ENCODE assay signal across 10 mouse cellular contexts in the genomic region with DNA sequence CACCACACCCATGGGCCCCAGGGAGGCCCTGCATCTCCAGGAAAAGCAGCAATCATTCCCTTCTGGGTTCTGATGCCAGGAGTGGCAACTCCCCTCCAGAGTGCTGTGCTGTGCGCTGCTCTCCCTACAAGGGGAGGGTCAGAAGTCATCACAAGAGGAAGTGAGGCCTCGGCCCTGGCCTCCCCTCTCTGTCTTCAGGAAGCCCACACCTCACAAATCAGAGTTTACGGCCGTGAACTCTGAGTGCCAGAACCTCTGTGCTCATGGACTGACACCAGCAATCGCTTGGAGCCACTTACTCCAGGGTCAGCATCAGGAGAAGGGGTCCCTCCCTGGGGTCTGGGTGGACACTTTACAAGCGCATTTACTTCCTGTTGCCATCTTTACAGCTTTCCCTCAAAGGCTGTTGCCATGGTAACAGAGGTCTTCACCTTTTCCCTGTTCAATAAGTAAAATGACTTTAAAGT. TPM values are rescaled to one million over a fixed set of nuclear protein-coding genes. Genes with fewer than 3 reads are reported as not detected.
DNase-seq lines count a peak whose midpoint lies in the region; ATAC-seq and TF ChIP-seq lines count a peak whose summit lies in the region.
"Had no signal": no experiment of that assay in that cellular context is flagged by ENCODE, and none has a peak within 500 bp of the region (broad histone marks: within the 10 kb centered on the region; RNA-seq: fewer than 3 reads in every experiment).

No protein-coding gene starts in this region.

- no peaks in the 10 kb centered on the region for H3K36me3 ChIP-seq in heart, adult 2 months (ENCODE audit: control insufficient read depth, insufficient read depth, low read length)
- no peaks in the 10 kb centered on the region for H3K36me3 ChIP-seq in midbrain, embryonic 14.5 days (ENCODE audit: control insufficient read depth, insufficient read depth, low read length)
- H3K36me3 ChIP-seq in midbrain, embryonic 10.5 days = no peaks in the 10 kb centered on the region
- H3K36me3 ChIP-seq in kidney, postnatal 0 days (ENCODE audit: insufficient read depth, low read length) = no peaks in the 10 kb centered on the region
- H3K36me3 ChIP-seq: embryonic facial prominence, embryonic 12.5 days; lung, embryonic 15.5 days had no signal

- no peak overlapping the region for H3K4me2 ChIP-seq in midbrain, embryonic 14.5 days (ENCODE audit: low read length)
- no peak overlapping the region for H3K4me2 ChIP-seq in kidney, postnatal 0 days (ENCODE audit: low read length)
- H3K4me2 ChIP-seq: embryonic facial prominence, embryonic 12.5 days; lung, embryonic 15.5 days had no signal

- H3K27ac ChIP-seq in heart, adult 2 months = no peak overlapping the region
- H3K27ac ChIP-seq in midbrain, embryonic 14.5 days (replicated peaks; ENCODE audit: low read depth, low read length) = no peak overlapping the region
- H3K27ac ChIP-seq in midbrain, embryonic 10.5 days (replicated peaks) = no peak overlapping the region
- no peak overlapping the region for H3K27ac ChIP-seq in kidney, postnatal 0 days
- H3K27ac ChIP-seq: embryonic facial prominence, embryonic 12.5 days; lung, embryonic 15.5 days had no signal

- DNase-seq in heart, adult 2 months = peak; percentile 29 to 30
- DNase-seq in heart, postnatal 14 days = no peak
- peak; percentile 32 for DNase-seq in midbrain, embryonic 14.5 days
- DNase-seq in midbrain, embryonic 10.5 days (ENCODE audit: low spot score) = no peak
- DNase-seq in kidney, postnatal 0 days (ENCODE audit: low spot score) = peak; percentile 21
- DNase-seq in lung, adult 2 months = no peak
- no peak for DNase-seq in urinary bladder, postnatal 14 days (ENCODE audit: low spot score)

- ATAC-seq in midbrain, embryonic 14.5 days (ENCODE audit: low FRiP score, low TSS enrichment) = no peak
- no peak for ATAC-seq in kidney, postnatal 0 days (replicated peaks; ENCODE audit: low FRiP score, low read depth)
- no peak for ATAC-seq in frontal cortex, adult (ENCODE audit: low TSS enrichment)

- H3K79me2 ChIP-seq in heart, adult 2 months (replicated peaks; ENCODE audit: control insufficient read depth, insufficient read depth, low read length) = no peaks in the 10 kb centered on the region

- 34% methylated on average over 6 of the region's 6 CpGs for WGBS in heart, adult 2 months
- 63% methylated on average over 6 of the region's 6 CpGs for WGBS in midbrain, embryonic 14.5 days
- WGBS in midbrain, embryonic 10.5 days = 57% methylated on average over 6 of the region's 6 CpGs
- WGBS in kidney, postnatal 0 days = 12% methylated on average over 6 of the region's 6 CpGs
- WGBS in lung, adult 2 months = 46% methylated on average over 6 of the region's 6 CpGs

- no peak for TF ChIP-seq EP300 in heart, adult 2 months (IDR thresholded peaks at IDR 0.05; ENCODE audit: insufficient read depth, low read depth, low read length)

- no peaks in the 10 kb centered on the region for H3K9me3 ChIP-seq in midbrain, embryonic 14.5 days (ENCODE audit: control insufficient read depth, low read length)
- peaks cover 11% of the 10 kb centered on the region; the same call in 1 of the 2 replicates for H3K9me3 ChIP-seq in midbrain, embryonic 10.5 days (replicated peaks)
- H3K9me3 ChIP-seq in kidney, postnatal 0 days (replicated peaks; ENCODE audit: low read length) = no peaks in the 10 kb centered on the region
- H3K9me3 ChIP-seq: lung, embryonic 15.5 days had no signal

- no peaks in the 10 kb centered on the region for H3K27me3 ChIP-seq in heart, adult 2 months (ENCODE audit: control insufficient read depth, insufficient read depth, low read length)
- no peaks in the 10 kb centered on the region for H3K27me3 ChIP-seq in midbrain, embryonic 14.5 days (ENCODE audit: control insufficient read depth, insufficient read depth, low read length)
- H3K27me3 ChIP-seq in midbrain, embryonic 10.5 days (ENCODE audit: low read depth, poor library complexity, severe bottlenecking) = no peaks in the 10 kb centered on the region
- no peaks in the 10 kb centered on the region for H3K27me3 ChIP-seq in kidney, postnatal 0 days (ENCODE audit: insufficient read depth, low read length)
- H3K27me3 ChIP-seq: embryonic facial prominence, embryonic 12.5 days; lung, embryonic 15.5 days had no signal

- H3K4me3 ChIP-seq in heart, adult 2 months = no peak overlapping the region
- no peak overlapping the region for H3K4me3 ChIP-seq in midbrain, embryonic 14.5 days (replicated peaks; ENCODE audit: low read depth, low read length)
- H3K4me3 ChIP-seq in midbrain, embryonic 10.5 days = no peak overlapping the region
- no peak overlapping the region for H3K4me3 ChIP-seq in kidney, postnatal 0 days (replicated peaks; ENCODE audit: low read depth, low read length)
- no peak overlapping the region for H3K4me3 ChIP-seq in lung, adult 2 months (replicated peaks; ENCODE audit: extremely low read depth, low read depth, low read length)
- H3K4me3 ChIP-seq: embryonic facial prominence, embryonic 12.5 days; lung, embryonic 15.5 days had no signal

- H3K4me1 ChIP-seq in heart, adult 2 months (ENCODE audit: control insufficient read depth, insufficient read depth, low read length) = peaks cover 4% of the 10 kb centered on the region
- no peaks in the 10 kb centered on the region for H3K4me1 ChIP-seq in midbrain, embryonic 14.5 days (ENCODE audit: control insufficient read depth, insufficient read depth, low read length)
- H3K4me1 ChIP-seq in midbrain, embryonic 10.5 days = peaks cover 4% of the 10 kb centered on the region; the same call in 1 of the 2 replicates
- H3K4me1 ChIP-seq in kidney, postnatal 0 days (replicated peaks; ENCODE audit: insufficient read depth, low read length) = 0 out of 2 replicates have a peak, but pooled peaks cover 4% of the 10 kb centered on the region
- H3K4me1 ChIP-seq in lung, adult 2 months (ENCODE audit: control insufficient read depth, insufficient read depth, low read length) = no peaks in the 10 kb centered on the region; the same call in 1 of the 2 replicates
- H3K4me1 ChIP-seq: embryonic facial prominence, embryonic 12.5 days had no signal

- TF ChIP-seq POLR2A in heart, adult 2 months (IDR thresholded peaks at IDR 0.05; ENCODE audit: insufficient read depth, low read depth, low read length) = no peak
- no peak for TF ChIP-seq POLR2A in lung, adult 2 months (IDR thresholded peaks at IDR 0.05; ENCODE audit: borderline replicate concordance, extremely low read depth, low read depth, low read length)

- intact Hi-C loops in heart, adult 2 months (cut with DNase I) = no loop called here
- intact Hi-C loops in heart, postnatal 14 days (cut with DNase I) = no loop called here

- TF ChIP-seq CTCF in heart, adult 2 months (IDR thresholded peaks at IDR 0.05) = no peak
- no peak for TF ChIP-seq CTCF in kidney, postnatal 0 days (IDR thresholded peaks at IDR 0.05; ENCODE audit: low read depth)
- TF ChIP-seq CTCF in lung, adult 2 months (IDR thresholded peaks at IDR 0.05; ENCODE audit: insufficient read depth, low read length) = no peak

- H3K9ac ChIP-seq in heart, adult 2 months (ENCODE audit: low read depth, low read length) = no peak overlapping the region
- H3K9ac ChIP-seq in midbrain, embryonic 14.5 days (replicated peaks; ENCODE audit: low read length) = no peak overlapping the region
- H3K9ac ChIP-seq in kidney, postnatal 0 days (ENCODE audit: low read depth, low read length) = no peak overlapping the region
- H3K9ac ChIP-seq: embryonic facial prominence, embryonic 12.5 days; lung, embryonic 15.5 days had no signal

RNA-seq across cellular contexts. Expression of gene Psmg1, which starts 55.2 kb away (rescaled TPM):
- total RNA-seq in heart, adult 2 months (2021) = 10 to 100 TPM; 24.7 to 25.0 TPM
- polyA plus RNA-seq in heart, adult 2 months (2012; rRNA removed) = 24.4 and 40.0 TPM in 2 replicates
- total RNA-seq in heart, postnatal 14 days (2021) = 10 to 100 TPM; 21.5 to 24.4 TPM
- 59.8 and 62.4 TPM in 2 replicates for polyA plus RNA-seq in midbrain, embryonic 14.5 days (2014; fragmentation: Nextera tagmentation; extraction: Ambion mirVana)
- polyA plus RNA-seq in midbrain, embryonic 10.5 days (2016; fragmentation: Nextera tagmentation; extraction: Ambion mirVana) = 102 and 113 TPM in 2 replicates
- 73.8 and 81.5 TPM in 2 replicates for polyA plus RNA-seq in kidney, postnatal 0 days (2015; fragmentation: Nextera tagmentation; extraction: Ambion mirVana)
- 8.5 and 11.0 TPM in 2 replicates for polyA plus RNA-seq in lung, adult 2 months (2012; rRNA removed)

Comparison
In these comparisons a context has a peak if more than half of its experiments do, and no peak if none do; other contexts are left out.
1. DNase-seq: peak in heart, adult 2 months (2 of 2), midbrain, embryonic 14.5 days (single experiment) and kidney, postnatal 0 days (single experiment); none in heart, postnatal 14 days (0 of 2), midbrain, embryonic 10.5 days (single experiment), lung, adult 2 months (single experiment) and urinary bladder, postnatal 14 days (single experiment).